Mouse (Mus musculus): ENCODE measurements around the gene Prickle2.

The Prickle2 gene

DNA sequence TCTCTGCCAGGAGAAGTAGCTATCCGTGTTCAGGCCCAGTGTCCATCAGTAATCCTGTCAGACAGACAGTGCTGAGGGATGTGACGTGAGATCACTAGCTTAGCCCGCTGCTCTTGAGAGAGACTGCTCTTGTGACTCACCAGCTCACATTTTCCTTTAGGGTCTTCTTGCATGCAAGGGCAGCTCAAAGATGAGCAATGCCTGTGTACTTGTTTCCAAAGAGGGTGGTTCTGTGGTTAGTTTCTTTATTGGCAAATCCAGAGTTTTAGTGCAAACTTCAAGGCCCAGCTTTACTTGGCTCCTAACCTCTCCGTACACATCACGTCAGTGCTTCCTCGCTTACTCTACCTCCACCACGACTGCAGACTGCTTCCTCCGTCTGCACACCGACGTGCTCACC lies 324.9 kb downstream of the Prickle2 start:
- no peak for DNase-seq (ENCODE audit: low spot score)

DNA sequence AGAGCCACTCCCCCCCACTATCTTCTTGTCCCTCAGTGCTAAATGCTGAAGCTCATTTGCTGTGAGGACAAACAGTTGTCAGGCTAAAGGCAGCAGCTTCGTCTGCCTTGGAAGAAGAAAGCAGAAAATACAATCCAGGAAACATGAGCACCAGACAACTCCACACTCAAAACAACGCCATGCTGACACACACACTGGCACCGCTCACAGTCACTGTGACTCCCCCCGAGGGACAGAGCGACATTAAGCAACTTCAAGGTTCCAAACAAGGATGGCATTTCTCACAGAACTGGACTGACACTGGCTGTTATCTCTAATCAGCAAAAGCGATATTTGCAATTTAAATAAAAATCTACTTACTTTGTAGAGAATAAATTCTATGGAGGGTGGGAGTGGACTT lies 331.1 kb downstream of the Prickle2 start:
- DNase-seq (ENCODE audit: low spot score) = no peak

- no peak for DNase-seq (ENCODE audit: low spot score)
Observed at GRCm38 (mm10) chr6:92370896-92371295, 335.1 kb downstream of the Prickle2 start.

DNA sequence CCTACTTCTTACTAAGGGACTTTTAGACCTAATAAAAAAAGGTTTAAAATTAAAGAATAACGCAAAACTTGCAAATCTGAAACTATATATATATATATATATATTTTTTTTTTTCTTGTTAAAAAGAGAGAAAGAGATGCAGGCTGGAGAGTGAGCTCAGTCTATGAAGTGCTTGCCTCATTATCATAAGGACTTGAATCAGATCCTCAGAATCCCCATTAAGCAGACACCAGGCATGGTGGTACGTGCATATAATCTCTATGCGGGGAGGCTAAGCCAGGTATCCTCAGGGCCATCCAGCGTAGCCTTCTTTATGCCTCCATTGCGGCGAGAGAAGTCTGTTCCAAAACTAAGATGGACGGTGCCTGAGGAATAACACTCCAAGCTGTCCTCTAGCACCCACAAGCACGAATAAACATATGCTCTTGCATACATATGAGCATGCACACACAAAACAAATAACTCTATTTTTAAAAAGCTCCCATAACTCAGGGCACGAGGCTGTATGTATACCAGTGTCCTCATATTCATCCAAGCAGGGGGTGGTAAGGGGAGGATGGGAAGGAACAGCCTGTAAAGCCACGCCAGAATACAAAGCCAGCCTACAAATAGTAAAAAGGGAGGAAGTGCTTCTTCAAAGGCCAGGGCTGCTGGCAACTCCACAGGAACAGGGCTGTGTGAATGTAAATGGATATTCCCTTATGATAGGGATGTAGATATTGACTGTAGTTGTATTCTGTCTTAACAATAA lies 358.5 kb downstream of the Prickle2 start:
- DNase-seq (ENCODE audit: low spot score) = no peak

DNA sequence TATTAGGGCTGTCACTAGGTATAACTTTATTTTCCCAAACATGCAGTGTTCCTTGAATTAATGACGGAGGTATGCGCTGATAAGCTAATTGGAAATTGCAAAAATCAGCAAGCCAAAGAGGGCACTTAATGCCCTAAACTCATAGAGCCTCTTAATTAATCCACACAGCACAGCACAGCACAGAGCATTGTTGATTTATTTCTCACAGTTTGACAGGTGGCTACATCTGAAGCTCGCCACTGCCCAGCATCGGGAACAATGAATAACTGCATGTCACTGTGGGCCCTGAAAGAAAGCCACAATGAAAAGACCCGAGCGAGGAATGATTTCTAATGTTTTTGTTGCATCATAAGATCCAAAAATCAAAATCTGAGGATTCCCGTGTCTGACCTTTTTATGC lies 359.2 kb downstream of the Prickle2 start:
- DNase-seq (ENCODE audit: low spot score) = peak; percentile 7

DNA sequence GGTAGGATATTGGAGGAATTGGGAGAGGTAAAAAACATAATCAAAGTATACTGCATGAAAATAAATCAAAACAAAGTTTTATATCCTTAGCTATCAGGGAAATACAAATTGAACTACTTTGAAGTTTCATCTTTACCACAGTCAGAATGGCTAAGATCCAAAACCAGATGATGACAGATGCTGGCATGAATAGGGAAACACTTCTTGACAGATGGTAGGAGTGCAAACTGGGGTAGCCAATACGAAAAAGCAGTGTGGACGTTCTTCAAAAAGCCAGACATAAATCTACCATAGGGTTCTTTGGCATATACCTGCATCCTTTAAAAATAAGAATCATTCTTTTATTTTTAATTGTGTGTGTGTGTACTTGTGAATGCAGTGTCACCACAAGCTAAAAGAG lies 360.8 kb downstream of the Prickle2 start:
- no peak for DNase-seq (ENCODE audit: low spot score)

DNA sequence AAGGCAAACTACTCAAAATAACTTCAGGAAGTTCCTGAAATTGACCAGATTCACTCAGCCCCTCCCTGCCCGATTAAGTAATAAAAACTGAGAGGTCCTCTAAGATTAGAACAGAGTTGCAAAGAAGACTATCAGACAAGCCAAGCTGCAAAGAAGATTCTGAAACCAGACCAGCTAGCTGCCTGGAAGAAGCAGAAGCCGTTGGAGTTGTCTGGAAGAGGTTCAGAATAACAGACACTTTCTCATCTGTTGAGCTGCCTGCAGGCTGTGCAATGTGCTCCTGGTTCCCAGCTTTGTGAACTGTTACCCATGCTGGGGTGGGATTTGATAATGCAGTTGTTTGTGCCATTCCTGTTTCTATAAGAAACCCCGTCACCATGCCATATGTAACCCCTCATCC lies 361.4 kb downstream of the Prickle2 start:
- DNase-seq (ENCODE audit: low spot score) = no peak

All from embryo, embryonic 10.5 days (tissue).